Mouse (Mus musculus): ENCODE results near the gene Il6st.

- no peak for TF ChIP-seq CTCF (IDR thresholded peaks at IDR 0.05; ENCODE audit: borderline replicate concordance, extremely low read depth, insufficient read depth, insufficient read length)
- no peak for TF ChIP-seq POLR2A (IDR thresholded peaks at IDR 0.05; ENCODE audit: borderline replicate concordance, extremely low read depth, insufficient read depth, insufficient read length, poor library complexity, severe bottlenecking)
Measured at GRCm38 (mm10) chr13:112458435-112459018, 5.3 kb upstream of the Il6st start.

All from brain, embryonic 14.5 days (tissue).